Mouse (Mus musculus) left cerebral cortex, postnatal 25 days (tissue): ENCODE measurements at regions not wholly inside any gene's neighbourhood (a gene's known extent, or its start where the extent isn't known, plus 50 kb on each side); places are given as distances from the start of the nearest gene placed in this dataset.

Source experiments
- DNase-seq, 2 experiments: peaks; one replicate each; pipeline ENCODE4 v3.0.0; 2022; ENCODE audit warnings: low spot score in 2 of 2, mixed read lengths in 1 of 2
- intact Hi-C: fragments of 180-260 bp; cut with DNase I; formaldehyde crosslinking; loops from one replicate; pipeline ENCODE4 v1.15.1; 2025

DNA sequence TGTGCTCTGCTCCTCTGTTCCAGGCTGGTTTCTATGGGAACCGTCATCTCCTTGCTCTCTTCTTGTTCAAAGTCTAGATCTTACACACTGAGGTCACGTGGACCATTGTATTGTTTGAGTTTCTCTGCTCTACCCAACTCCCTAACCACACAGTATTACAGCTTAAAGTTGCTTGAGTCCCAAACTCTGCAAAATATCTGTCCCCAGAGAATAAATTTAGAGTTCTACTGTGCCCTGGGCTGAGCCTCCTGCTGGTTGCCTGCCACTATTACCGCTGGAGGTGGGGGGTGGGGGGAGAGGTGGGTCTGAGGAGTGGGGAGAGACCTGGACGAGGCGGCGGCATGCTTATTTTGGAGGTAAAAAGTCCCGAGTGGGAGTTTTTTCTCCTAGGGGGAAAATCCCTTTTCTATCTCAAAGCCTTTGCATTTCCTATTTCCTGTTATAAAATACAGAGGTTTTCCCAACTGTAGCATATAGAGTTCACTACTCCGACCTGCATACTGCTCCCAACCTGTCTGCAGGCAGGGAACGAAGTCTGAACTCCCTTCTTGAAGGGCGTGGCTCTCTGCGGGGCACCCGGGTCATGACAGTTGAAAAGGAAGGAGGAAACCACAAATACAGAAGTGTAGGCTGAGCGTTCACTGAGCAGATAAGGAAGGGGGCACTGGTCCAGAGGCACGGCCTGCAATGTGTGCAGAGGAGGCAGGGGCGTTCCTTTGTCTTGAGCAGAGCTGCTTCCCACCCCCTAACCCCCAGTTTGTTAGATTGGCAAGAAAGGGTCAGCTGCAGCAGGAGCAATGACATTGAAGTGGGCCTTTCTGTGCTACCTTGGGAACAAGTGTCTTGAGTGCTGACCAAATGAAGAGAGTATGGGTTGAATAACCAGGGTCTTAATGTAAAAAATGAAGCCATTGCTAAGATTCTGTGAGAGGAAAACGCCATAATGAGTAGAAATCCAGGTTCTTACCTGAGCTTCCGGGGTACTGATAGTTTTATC, 188.7 kb downstream of the Akap7 start:
- DNase-seq = no peak
- intact Hi-C loops = no loop called here

DNA sequence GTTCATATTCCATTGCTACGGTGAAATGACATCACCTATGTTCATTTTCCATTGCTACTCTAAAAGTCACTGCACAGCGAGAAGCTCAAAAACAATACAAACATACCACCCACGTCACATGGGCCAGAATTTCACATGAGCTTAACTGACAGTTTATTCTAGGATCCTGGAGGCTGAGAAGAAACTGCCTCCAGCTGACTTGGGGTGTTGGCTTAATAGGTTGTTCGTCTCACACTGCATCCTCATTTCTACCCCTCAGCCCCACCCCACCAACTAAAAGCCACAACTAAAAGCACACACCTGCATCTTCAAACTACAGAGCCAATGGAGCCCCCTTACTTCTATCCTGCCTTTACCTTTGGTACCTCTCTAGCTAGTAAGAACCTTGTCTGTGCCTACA, 187.0 kb upstream of the Arg1 start:
- DNase-seq = no peak
- intact Hi-C loops = no loop called here

DNA sequence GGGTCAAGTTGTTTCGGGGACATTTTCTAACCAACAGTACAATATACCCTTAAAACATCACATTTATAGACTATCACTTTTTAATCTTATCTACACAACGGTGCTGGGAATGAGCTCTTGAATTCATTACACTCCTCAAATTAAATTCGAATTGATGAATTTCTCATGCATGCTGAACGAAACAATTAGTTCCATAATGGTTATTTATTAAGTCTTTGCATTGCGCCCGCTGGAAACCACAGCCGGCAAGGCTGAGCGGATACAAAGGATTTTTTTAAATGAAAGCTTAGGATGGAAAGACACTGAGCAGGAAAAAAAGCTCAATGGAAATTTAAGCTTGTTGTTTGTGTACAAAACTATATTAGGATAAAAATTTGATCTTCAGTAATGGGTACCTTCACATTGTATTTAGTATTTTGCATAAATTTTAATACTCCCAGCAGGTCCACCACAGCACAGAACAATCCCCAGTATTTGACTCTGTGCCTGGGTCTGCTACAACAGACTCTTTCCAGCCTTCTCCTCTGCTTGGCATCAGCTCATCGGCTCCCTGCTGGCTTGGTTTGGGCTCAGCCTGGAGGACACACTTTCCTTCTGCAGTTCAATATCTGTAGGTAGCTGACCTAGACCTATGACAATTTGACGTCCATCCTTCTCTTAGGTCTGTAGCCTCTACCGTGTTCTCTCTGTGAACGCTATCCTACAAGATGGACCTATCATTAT, 185.3 kb upstream of the Arg1 start:
- intact Hi-C loops = loop anchor here (2.0 kb wide), 1 partner anchor 86 kb away; no protein-coding TSS in a partner anchor
- no peak for DNase-seq

DNA sequence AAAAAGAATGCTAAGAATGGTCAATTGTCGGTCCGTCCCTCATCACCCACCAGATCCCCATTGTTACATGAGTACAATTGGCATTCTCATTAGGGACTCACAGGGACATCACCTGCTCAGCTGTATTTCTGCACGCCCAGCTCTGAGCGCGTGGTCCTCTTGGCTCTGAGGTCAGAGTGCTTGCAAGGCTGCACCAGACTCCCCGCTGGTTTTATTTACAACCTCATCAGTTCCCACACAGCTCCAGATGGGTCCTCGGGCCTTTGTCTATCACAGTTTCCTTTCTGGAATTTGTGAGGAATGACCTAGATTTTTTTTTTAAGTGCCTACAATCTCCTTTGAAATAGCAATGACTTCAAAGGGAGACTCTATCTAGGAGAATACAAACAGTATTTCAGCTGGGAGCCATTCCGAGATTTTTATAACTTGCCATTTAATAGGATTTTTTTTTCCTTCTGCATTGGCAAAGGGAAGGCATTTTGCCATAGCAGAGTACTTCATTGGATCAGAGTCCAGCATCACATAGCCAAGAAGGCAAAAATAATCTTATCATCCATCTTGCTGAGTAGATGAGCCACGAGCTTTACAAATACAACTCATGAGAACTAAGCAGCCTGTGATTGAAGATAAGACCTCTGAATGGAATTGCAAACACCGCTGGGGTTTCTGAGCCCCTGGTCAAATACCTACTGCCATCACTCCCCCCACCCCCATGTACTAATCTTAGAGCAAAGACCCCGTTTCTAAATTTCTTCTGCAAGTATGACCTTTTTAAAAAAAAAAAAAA, 184.5 kb upstream of the Arg1 start:
- intact Hi-C loops = loop anchor here (2.0 kb wide), 1 partner anchor 87 kb away; no protein-coding TSS in a partner anchor
- DNase-seq = peak; percentile 22 to 70

DNA sequence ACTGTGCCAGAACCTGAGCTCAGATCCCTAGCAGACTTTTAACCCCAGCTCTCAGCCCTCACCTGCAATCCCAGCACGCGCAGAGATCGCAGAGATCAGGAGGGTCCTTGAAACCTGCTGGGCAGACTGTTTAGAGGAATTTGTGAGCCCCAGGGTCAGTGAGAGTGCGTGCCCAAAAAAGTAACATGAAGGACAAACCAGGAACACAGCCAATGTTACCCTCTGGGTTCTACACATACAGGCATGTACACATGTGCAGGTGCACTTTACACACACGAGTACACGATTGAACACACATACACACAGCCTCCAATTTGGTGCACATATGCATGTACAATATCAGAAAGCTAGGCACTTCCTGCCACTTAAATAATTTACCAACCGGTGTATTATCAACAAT, 183.9 kb upstream of the Arg1 start:
- intact Hi-C loops = no loop called here
- no peak for DNase-seq

DNA sequence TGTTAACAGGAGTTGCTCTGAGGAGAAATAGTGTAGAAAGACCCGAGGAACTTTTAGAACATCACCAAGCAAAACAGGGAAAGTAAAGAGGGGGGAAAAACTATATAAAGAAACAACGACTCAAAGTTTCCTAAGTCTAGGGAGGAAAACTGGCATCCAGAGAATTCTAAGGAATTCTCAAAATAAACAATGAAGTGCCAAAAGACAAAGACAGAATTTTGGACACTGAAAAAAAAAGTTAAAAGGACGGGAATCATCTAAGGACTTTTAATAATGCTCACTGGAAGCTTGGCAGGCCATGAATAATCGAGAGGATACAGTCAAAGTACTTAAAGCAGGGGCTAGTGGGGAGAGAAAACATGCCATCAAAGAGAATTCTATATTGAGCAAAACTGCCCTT, 170.8 kb upstream of the Arg1 start:
- no peak for DNase-seq
- intact Hi-C loops = no loop called here

DNA sequence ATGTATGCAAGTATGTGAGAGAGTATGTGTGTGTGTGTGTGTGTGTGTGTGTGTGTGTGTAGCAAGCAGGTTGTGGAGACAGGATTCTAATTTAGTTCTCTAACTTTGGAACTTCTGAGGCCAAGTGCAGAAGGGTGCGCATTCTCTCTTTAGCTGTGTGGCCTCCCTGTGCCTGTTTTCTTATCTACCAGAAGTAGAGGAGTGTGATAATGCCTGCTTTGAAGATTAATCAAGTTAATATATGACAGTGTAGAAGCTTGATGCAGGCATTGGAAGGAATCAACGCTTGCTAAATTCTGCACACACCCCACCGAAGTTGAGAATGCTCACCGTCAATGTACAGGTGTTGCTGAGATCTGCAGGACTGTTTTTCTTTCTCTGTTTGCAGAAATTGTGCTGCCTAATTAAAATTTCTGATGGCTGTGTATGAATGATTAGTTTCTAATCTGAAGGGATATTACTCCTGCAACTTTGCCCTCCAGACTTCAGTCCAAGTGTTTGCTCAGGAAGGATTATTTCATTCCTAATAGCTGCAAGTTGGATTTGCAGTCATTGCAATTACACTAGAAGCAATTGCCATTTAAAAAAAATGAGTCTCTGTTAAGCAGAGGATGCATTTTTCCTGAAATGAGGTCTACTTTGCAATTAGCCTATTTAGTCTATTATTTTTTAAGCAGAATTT, 162.6 kb upstream of the Arg1 start:
- intact Hi-C loops = no loop called here
- no peak for DNase-seq

DNA sequence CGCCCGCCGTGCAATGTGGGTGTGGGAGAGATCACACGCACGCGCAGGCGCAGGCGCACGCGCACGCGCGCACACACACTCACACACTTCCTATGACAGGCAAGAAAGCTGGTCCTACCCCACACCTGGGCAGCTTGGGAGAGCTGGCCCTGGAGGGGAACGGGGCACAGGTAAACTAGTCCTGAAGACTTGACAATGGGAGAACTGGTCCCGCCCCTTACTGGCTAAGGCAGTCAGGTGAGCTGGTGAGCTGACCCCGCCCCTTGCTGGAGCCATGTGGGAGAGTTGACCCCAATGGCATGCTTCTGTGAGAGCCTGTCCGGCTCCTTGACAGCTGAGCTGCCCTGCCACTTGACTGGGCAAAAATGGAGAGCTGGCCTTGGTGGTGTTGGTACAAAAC, 159.5 kb upstream of the Arg1 start:
- intact Hi-C loops = no loop called here
- DNase-seq = no peak

DNA sequence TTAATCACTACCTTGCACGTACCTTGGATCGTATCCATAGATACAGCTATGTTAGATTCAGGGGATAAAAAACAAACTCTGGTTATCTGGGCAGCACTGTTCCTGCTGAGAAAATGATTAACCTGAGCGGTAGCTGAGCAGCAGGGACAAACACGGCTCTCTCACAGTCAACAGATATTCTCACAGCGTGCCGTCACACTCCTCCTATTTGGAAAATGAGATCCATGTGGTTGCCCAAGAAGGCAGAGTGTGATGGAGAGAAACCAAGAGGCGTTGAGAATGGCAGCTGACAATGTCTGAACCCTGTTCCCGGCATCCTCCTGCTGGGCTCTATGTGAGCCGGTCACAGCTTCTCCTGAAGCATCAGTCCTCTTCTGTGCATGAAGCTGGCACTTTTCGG, 155.6 kb upstream of the Arg1 start:
- intact Hi-C loops = no loop called here
- no peak for DNase-seq

DNA sequence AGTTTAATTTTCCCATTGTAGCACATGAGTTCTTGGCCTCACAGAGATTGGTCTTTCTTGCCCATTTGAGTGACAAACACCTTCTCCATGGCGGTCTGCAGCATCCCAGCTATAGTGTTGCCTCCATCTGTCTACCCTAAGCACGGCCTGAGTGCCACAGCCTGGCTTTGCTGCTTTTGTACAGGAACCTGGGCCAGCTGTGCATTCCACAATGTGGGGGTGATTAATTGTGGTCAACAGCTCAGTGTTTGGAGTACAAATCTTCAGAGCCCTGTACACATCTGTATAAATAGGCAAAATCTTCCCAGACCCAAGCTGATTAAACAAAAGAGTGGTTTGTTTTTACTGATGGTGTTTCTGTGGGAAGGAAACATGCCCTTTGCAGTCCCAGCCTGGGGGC, 145.3 kb upstream of the Arg1 start:
- intact Hi-C loops = no loop called here
- DNase-seq = no peak

DNA sequence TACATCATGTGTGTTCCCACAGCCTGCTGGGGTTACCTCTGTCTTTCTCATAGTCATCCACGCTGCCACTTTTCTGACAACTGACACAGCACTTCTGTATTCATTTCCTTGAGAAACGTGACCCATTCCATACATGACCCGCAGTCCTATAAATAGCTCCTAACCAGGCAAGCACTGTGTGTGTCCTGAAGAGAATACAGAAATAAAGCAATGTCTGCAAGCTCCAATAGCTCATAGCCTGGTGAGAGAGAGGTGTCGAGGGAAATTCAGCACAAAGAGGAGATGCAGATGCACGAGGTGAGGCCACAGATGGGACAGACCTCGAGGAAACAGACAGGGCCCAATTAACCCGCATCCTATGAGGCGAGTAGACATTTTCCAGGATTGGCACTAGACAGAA, 141.0 kb upstream of the Arg1 start:
- intact Hi-C loops = no loop called here
- no peak for DNase-seq

DNA sequence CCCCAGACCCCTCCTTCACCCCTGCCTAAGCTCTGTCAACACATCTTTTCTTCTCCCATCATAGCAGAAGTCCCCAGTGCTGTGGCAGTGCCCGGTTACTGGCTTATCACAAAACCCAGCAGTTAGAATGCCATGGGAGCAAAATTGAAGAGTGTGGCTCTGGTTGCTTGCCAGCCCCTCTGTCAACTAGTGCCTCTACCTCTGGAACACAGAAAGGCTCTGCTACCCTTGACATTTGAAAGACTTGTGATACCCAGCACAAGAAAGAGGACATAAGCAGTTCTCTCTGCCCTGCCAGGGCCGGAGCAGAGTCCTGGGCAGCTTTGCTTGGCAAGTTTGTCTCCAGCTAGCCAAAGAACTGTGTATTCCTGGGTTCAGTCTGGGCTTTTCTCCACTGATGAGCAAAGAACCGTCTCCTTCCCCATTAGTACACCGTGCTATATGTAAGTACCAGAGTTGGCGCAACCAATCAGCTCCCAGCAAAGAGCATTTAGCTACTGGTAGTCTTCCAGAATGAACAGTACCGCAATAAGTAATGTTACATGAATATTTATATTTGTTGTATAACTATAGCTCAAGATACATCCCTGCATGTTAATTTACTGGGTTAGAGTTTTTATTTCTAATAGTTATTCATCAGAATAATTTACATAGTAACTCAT, 137.5 kb upstream of the Arg1 start:
- intact Hi-C loops = no loop called here
- peak in 1 of 2 experiments; percentile 51 for DNase-seq

DNA sequence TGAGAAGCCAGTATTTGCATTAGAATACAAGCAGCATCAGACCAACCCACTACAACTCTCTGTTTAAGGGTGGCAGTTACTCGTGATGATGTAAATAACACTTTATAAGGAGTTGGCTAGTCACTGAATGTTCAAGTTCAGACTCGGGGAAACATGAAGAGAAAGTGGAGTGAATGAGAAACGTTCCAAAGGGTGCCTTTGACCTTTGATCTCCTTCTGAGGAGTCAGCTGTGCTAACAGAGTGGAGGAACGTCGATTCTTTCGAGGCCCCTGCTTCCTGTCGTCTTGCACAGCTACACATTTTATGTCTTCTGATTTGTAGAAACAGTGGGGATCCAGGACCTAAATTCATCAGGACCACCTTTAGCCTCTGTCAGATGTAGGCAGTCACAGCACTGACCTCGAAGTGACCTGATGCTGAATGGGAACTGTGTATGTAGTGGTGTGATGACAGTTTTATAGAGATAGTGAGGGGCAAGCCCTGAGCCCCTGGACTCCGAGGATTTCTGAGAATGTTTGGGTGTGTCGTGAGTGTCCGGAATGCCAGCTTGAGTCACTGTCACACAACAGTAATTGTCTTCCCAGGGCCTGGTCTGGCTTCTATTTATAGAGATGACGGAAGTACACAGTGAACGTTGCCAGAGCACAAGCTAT, 134.2 kb upstream of the Arg1 start:
- no peak for DNase-seq
- intact Hi-C loops = no loop called here

DNA sequence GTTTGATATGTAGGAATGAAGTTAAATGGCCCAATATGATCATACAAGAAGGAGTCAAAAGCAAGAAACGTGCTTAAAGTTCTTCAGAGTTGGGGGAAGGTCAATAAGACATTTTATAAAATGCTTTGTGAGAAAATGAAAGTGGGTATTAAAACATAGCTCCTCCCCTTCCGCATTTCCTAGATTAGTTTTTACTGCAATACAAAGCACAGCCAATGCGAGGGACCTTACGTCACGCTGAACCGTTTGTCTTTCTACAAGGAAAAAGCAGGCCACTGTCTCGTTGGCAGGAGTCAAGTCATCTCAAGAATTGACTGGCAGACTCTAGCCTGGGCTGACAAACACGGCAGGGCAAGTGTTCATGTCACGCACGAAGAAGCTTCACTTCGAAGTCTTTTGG, 131.4 kb upstream of the Arg1 start:
- no peak for DNase-seq
- intact Hi-C loops = no loop called here

DNA sequence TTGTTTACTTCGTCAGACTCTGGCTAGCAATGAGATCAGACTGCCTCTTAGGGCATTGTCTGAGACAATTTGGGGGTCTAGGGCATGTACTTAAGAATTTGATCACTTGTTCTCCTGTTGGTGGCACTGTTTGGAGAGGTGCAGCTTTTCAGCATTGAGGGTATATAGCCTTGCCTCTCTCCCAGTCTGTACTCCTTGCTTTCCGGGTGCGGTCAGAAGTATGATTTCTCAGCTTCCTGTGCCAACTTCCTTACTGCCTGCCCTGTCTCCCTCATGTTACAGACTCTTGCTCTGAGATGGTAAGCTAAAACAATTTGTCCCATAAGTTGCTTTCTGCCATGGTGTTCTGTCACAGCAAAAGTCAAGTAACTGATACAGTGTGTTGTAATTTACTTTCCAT, 124.7 kb upstream of the Arg1 start:
- intact Hi-C loops = no loop called here
- no peak for DNase-seq

DNA sequence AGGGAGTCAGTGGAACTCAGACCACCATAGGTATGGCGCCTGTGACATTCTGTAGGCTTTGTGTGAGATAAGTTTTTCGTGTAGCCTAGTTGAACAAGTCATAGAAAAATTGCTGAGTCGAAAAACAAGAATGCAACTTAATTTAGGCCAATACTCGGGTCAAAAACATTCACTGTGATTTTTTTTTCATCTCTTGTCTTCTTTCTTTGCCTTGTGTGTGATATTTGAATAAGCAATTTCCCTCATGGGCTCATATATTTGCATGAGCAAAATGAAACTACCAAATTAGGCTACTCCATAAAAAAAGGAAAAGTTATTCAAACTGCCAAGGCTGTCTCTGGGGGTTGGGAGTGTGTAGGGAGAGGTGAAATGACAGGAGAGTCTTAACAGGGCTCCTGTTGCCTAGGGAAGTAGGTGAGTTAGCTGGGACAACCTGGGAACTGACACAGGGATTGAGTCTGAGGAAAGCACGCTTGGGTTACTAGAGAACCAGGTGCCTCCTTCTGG, 124.1 kb upstream of the Arg1 start:
- intact Hi-C loops = no loop called here
- no peak for DNase-seq

DNA sequence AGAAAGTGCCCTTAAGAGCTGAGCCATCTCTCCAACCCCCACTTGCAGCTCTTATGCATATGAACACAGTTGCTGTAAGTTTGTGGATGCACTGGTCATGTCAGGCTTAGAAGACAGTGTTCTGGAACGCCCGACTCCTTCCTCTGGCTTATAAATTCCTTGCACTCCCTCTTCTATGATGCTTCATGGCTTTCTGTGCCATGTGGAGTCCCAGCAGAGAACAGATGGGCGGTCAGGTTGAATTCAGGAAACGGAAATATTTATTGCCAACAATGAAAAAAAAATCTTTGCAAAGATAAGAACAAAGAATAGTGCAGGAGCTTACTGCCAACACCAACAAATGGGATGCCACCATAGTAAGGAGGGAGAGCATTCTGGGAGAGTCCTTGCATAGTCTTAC, 113.9 kb upstream of the Arg1 start:
- intact Hi-C loops = no loop called here
- no peak for DNase-seq

DNA sequence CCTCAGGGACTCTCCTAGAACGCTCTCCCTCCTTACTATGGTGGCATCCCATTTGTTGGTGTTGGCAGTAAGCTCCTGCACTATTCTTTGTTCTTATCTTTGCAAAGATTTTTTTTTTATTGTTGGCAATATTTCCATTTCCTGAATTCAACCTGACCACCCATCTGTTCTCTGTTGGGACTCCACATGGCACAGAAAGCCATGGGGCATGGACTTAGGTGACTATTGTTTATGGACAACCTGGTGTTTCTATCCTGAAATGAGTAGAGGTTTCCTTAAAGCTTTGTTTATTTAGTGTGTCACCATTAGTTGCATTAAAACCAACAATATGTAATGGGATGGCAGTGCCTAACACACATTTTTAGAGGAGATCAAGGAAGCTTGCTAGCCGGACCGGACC, 112.6 kb upstream of the Arg1 start:
- intact Hi-C loops = no loop called here
- no peak for DNase-seq
